Mouse (Mus musculus): ENCODE results near the gene Cdc27.
"Not testable (repeated sequence)": the region's sequence is repeated elsewhere in the genome, so short reads cannot be mapped to it uniquely, and the experiment has no call there.

Cdc27 gene

GRCm38 (mm10) chr11:104571373-104571772 lies 21.0 kb upstream of the Cdc27 start:
- intact Hi-C loops (cut with DNase I) = not testable (repeated sequence)

DNA sequence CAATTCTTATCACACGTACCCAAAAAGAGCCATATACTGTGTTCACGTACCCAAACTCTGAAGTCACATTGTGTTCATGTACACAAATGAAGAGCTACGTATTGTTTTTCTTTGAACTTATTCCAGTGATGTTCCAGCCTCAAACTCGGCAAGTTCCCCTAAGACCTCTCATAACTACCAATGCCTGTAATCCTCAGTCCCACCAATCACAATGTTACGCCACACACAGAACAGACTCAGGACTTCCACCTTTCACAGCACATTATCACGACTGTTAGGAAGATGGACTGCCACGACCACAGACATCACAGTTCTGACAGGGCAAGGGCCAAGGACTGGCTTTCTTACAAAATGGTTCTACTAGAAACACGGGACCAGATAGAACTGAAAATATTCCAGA lies 20.1 kb upstream of the Cdc27 start:
- intact Hi-C loops (cut with DNase I) = not testable (repeated sequence)

- intact Hi-C loops (cut with DNase I) = no loop called here
Measured at GRCm38 (mm10) chr11:104568326-104568725, 17.9 kb upstream of the Cdc27 start.

DNA sequence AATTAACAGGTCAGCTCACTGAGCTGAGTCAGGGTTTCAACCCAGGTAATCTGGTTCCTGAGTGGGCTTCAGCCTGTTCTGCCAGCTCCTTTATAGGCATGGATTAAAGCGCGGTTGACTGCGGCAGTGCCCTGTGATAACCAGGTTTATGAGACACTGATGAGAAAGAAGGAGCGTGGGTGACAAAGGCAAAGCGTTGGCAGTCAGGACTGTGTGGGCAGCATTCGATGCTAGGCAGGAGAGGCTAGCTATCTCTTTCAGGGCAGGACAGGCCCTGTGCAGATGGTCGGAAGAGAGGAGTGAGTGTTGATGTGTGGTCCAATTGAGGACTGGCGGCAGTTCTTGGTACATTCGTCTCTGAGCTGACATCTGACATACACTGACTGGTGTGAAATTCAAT lies 17.3 kb upstream of the Cdc27 start:
- intact Hi-C loops (cut with DNase I) = no loop called here

GRCm38 (mm10) chr11:104566796-104567195 lies 16.4 kb upstream of the Cdc27 start:
- intact Hi-C loops (cut with DNase I) = no loop called here

DNA sequence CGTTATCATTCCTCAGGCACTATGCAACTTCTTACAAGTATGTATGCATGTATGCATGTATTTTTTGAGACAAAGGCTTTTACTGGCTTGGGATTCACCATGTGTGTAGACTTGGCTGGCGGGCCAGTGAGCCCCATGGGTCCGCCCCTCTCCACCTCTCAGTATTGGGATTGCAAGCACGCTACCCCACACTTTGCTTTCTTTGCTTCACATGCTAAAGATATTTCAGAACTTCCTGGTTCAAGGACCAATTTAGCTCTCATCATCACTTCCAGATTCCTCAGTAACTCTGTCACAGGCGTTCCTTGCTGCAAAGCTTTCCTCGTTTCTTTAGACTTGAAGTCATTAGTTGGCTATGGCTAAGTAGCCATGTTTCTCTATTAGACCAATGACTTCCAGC lies 15.7 kb upstream of the Cdc27 start:
- intact Hi-C loops (cut with DNase I) = no loop called here

GRCm38 (mm10) chr11:104565172-104565571 lies 14.8 kb upstream of the Cdc27 start:
- intact Hi-C loops (cut with DNase I) = no loop called here

DNA sequence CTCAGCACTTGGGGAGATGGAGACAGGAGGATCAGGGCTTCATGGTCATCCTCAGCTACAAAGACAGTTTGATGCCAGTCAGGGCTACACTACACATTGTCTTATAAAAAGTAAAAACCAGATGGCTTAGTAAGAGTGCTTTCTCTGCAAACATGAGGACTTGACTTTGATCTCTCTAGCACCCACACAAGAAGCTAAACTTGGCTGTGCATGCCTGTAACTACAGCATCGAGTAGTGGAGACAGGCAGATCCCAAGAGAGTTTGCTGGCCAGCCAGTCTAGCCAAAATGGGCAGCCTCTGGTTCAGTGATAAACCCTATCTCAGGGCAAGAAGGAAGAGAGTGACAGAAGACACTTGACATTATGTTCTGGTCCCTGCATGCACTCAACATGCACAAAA lies 13.1 kb upstream of the Cdc27 start:
- intact Hi-C loops (cut with DNase I) = no loop called here

DNA sequence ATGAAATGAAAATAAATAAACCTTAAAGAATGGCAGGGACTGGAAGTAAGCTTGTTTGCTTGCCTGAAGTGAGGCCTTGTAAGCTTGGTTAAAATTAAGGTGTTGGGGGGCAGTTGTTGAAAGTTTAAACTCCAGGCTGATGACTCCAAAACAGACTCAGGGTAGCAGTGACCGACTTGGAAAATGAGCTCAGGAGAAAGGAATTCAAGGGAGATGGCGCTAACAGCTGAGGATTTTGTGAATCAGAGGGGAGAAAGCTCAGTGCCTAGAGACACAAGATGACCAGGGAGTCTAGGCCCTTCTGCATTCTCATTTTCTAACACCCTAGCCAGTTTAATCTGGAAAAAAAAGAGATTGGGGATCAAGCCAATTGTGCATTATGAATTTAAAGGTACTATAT lies 10.6 kb upstream of the Cdc27 start:
- intact Hi-C loops (cut with DNase I) = no loop called here

DNA sequence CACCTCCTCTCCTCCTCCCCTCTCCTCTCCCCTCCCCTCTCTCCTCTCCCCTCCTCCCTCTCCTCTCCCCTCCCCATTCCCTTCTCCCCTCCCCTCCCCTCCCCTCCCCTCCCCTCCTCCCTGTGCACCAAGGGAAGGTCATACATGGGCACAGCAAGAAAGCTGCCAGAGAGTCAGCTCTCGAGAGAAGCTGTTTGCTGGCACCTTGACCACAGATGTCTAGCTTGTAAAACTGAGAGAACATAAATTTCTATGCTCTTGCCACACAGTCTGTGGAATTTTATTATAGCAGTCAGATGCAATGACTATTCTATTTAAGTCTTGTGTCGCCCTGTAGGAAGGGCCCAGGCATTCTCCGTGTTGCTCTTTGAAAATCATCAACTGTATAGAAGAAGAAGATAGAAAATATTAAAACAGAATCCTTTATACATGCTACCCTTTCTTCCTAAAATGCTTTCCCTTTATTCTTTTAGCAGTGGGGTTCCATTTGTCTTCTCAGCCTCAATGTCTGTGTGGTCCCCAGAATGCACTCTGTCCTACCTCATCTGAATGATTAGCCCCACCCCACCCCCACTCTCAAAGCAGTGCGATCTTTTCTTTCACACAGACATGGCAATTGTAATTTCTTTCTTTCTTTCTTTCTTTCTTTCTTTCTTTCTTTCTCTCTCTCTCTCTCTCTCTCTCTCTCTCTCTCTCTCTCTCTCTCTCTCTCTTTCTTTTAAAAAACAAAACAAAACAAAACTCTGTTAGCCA lies 8.4 kb upstream of the Cdc27 start:
- intact Hi-C loops (cut with DNase I) = no loop called here

- intact Hi-C loops (cut with DNase I) = no loop called here
Measured at GRCm38 (mm10) chr11:104558065-104558464, 7.6 kb upstream of the Cdc27 start.

DNA sequence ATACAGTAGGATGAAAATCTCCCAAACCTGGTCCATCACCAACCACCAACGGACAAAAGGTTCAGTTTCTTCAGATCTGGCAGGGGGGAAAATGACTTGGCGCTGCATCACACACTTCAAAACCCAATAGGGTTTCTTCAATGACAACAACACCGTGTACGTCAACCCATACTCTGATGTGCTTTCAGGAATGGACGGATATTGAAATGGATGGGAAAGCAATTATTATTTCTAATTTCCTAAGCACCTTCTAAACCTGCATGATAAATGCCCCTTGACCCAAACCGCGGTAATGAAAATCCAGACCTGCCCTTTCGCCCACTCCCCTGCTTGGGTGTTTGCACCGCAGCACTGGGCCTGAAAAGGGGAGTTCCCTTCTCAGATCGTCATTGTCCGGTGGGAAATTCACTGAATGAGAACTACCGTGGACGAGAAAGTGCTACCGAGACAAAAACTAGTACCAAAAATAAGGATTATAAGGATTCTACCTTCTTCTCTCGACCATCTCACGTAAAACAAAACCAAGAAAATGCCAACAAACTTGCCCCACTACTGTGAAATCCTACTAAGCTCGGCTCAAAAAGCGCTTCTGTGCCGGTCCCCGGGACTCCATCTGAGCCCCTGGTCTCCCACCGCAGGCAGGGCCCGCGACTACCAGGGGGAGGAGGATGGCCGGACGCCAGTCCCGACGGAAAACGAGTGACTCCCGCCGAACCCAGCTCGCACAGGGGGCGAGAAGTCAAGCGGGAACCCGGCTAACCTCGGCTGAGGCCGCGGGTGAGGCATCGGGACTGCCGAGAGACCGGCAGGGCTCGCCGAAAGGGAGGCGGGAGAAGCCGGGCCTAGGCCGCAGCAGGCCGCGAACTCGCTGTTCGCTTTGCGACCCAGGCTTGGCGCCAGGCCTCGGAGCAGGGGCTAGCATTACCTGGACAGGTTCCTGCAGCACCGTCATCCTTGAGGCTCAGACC lies 698 bp downstream of the Cdc27 start:
- intact Hi-C loops (cut with DNase I) = no loop called here

DNA sequence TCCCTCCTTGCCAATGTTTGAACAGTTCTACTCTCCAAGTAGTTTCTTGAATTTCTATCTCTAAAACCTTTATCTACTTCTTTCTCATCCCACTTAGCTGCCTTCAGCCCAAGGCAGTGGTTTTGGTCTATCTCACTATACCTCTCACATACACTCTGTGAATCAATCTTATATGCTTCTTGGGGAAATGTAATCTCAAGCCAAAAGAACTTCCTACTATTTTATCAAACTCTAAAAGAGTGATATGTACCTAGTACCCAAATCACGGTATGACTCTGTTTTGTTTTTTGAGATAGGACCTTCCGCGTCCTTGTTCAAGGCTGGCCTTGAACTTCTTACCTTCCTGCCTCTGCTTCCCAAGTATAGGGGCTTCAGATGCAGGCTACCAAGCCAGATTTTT lies 2.9 kb downstream of the Cdc27 start:
- intact Hi-C loops (cut with DNase I) = no loop called here

- intact Hi-C loops (cut with DNase I) = no loop called here
Measured at GRCm38 (mm10) chr11:104544507-104544906, 5.9 kb downstream of the Cdc27 start.

DNA sequence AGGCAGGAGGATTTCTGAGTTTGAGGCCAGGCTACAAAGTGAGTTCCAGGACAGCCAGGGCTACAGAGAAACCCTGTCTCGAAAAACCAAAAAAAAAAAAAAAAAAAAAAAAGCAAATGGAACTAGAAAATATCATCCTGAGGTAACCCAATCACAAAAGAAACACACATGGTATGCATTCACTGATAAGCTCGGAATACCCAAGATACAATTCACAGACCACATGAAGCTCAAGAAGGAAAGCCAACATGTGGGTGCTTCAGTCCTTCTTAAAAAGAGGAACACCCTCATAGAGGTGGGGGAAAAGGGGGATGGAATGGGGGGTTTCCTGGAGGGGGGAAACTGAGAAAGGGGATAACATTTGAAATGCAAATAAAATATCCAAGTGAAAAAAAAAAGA lies 7.1 kb downstream of the Cdc27 start:
- intact Hi-C loops (cut with DNase I) = not testable (repeated sequence)

DNA sequence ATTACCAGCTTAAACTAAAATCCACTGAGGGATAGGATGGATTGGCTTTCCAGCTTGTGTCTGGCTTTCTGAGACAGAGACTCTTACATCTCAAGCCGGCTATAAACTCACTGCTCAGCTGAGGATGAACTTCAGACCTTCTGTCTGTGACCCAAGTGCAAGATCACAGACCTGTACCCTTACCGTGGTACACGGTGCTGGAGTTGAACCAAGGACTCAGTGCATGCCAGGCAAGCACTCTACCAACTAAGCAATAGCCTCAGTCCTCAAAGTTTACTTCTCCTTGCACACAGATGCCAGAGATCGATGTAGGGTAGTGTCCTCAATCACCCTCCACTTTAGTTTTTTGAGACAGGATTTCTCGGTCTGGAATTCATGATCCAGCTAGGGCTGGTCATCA lies 10.6 kb downstream of the Cdc27 start:
- intact Hi-C loops (cut with DNase I) = no loop called here

- intact Hi-C loops (cut with DNase I) = no loop called here
Measured at GRCm38 (mm10) chr11:104537945-104538555, 12.4 kb downstream of the Cdc27 start.

GRCm38 (mm10) chr11:104536843-104537242 lies 13.6 kb downstream of the Cdc27 start:
- intact Hi-C loops (cut with DNase I) = no loop called here

GRCm38 (mm10) chr11:104525935-104526334 lies 24.5 kb downstream of the Cdc27 start:
- intact Hi-C loops (cut with DNase I) = no loop called here

GRCm38 (mm10) chr11:104512436-104512835 lies 38.0 kb downstream of the Cdc27 start:
- intact Hi-C loops (cut with DNase I) = no loop called here

GRCm38 (mm10) chr11:104510606-104511005 lies 39.8 kb downstream of the Cdc27 start:
- intact Hi-C loops (cut with DNase I) = no loop called here

DNA sequence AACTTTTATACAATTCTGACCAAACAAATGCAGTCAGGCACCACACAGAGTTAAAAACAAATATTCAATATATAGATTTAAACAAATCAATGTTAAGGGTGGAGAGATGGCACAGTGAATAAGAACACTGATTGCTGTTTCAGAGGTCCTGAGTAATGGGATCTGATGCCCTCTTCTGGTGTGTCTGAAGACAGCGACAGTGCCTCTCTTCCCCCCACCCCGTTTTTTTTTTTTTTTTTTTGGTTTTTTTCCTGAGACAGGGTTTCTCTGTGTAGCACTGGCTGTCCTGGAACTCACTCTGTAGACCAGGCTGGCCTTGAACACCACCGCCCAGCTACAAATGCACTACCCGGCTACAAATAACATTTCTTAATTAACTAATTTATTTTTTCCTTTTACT lies 42.0 kb downstream of the Cdc27 start:
- intact Hi-C loops (cut with DNase I) = no loop called here
